Mouse (Mus musculus) megakaryocyte, embryonic 14.5 days (primary cell): ENCODE measurements at regions not wholly inside any gene's neighbourhood (a gene's known extent, or its start where the extent isn't known, plus 50 kb on each side); places are given as distances from the start of the nearest gene placed in this dataset.

Experiments used
- FLI1 ChIP-seq: IDR thresholded peaks from 2 replicates; pipeline ENCODE4 v1.6.1; 2012; ENCODE audit warnings: low read length, inconsistent platforms, mixed read lengths
- GATA1 ChIP-seq: IDR thresholded peaks from 3 replicates; pipeline ENCODE4 v1.6.1; 2012; ENCODE audit warnings: mixed read lengths, low read length, inconsistent platforms, borderline replicate concordance

- no peak for TF ChIP-seq GATA1
- TF ChIP-seq FLI1: no peak
Measured at GRCm38 (mm10) chr13:35500891-35501290, 158.7 kb upstream of the Cdyl start.
